Mouse (Mus musculus): Measurements from ENCODE around the gene C1qtnf1. TPM values are rescaled to one million over a fixed set of nuclear protein-coding genes. Genes with fewer than 3 reads are reported as not detected.
"Not testable (repeated sequence)": the region's sequence is repeated elsewhere in the genome, so short reads cannot be mapped to it uniquely, and the experiment has no call there.

The C1qtnf1 gene
- total RNA-seq (2021): 10 to 100 TPM; 21.6 to 22.7 TPM
- long read RNA-seq, experiment 1, partial matches to known transcripts: 1 of 6 reads
- long read RNA-seq, experiment 1, other reads (novel, unspliced or antisense): 3 of 6 reads
- long read RNA-seq, experiment 2, transcript C1qtnf1-201 (4 exons, 2,532 nt): major isoform, 6 of 8 reads
- long read RNA-seq, experiment 2, partial matches to known transcripts: 0 of 8 reads
- long read RNA-seq, experiment 2, other reads (novel, unspliced or antisense): 2 of 8 reads

DNA sequence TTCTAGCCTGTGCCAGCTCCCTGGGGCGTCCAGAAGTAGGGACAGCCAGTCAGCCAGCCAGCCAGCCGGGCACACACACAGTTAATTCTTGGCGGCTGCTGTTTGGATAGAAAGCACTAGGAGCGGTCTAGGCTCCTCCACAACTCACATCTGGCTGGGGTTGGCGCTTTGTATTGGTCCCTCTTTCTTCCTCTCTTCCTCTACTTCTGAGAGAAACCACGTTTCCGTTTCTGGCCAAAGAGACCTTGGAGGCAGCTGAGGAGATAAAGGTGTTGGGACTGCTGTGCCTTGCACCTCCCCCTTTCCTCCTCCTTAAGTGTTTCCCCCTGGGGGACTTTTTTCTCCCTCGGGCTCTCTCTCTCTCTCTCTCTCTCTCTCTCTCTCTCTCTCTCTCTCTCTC is at the start of gene C1qtnf1:
Gene C1qtnf1, plus strand, starts transcription at position 218 of the 400 bp plus-strand sequence.
- peak in 1 of 2 experiments; percentile 28 for DNase-seq

DNA sequence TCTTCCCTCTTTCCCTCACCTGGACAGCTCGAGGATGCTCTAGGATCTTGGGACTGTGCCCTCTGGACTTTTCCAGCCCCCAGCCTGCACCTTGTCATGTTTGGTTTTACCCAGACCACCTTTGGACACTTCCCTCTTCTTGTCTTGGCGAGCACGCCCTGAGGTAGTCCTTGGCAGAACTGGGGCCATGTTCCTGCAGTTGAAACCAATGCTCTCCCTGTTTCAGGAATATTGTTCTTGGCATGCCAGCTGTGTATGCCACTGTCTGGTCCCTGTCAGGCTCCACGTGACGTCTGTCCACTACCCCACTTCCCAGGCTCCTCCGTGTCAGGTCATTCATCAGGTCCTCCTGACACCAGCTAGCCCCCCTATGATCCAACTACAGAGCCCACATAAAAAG is 49.3 kb upstream of the C1qtnf1 start:
- DNase-seq: no peak

DNA sequence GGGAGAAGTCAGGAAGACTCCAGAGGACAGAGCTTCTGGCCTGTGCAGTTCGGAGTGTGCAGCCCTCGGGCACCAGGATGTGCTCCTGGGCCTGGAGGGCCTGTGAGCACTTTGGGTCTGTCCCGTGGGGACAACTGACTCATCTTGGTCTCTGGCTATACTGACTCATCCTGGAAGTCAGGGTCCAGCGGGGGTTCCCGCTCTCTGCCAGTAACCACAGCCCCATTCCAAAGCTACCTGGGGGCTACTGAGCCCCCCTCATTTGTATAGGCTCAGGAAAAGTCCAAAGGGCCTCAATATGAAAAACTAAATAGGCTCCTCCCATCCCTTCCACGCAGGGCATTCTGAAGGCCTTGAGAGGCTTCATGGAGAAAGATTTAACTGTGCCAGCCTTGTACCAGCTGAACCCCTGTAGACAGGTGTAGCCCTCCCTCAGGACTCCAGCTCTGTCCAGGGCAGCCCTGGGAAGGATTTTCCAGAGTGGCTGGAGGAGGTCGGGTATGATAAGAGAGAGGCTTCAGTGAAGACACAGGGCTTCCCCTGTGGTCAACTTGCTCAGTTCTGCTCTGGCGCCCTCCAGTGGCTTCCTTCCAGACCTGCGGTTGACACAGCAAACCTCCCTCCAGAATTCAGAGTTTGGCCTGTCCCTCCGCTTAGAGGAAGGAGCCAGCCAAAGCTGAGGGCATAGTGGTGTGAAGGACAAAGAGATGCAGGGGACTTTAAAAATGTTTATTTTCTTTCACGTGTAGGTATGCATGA is 48.6 kb upstream of the C1qtnf1 start:
- peak; percentile 90 to 92 for DNase-seq

DNA sequence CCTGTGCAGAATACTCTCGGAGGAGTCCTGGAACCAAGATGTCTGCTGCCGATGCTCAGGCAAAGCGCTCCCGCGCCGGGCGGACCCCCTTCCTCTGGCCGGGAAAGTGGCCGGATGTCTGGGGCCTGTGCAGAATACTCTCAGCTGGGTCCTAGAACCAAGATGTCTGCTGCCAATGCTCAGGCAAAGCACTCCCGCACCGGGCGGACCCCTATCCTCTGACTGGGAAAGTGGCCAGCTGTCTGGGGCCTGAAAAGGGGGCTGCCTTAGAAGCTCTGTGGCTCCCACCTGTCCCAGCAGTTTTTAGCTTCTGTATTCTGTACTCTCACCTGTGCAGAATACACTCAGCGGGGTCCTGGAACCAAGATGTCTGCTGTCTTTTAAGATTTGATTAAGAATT is 40.2 kb upstream of the C1qtnf1 start:
- not testable (repeated sequence) for DNase-seq

DNA sequence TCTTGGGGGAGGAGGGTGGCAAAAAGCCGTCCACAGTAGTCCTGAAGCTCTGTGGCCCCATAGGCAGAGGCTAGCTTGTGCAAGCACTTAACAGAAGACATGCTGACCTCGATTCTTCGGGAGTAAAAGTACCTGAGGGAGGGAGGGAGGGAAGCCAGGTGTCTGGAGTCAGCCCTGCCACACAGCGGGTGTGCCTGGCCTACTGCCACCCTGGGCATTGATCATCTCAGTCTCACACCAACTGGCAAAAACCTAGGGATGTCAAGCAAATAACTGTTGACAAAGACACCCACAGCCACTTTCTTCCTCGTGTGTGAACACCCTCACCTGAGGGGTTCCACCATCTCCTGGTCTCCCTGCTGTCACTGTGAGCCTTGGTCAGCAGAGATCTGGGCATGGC is 34.0 kb upstream of the C1qtnf1 start:
- DNase-seq: no peak

DNA sequence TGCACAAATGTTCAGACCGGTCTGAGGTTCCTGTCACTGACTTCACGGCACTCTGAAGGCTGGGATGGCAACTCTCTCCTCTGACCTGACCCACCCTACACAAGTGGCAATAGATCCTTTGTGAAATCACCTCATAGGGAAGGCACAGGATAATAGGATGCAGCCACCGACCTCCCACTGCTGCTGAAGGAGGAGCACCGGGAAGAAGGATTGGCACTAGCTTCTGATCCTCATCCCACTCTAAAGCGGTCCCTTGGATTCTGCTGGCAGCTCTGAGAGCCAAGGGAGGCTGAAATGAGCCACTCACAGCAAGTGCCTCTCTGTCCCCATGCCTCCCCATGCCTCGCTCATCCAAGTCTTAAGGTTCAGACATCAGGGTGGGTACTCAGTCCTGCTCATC is 33.5 kb upstream of the C1qtnf1 start:
- DNase-seq: no peak

DNA sequence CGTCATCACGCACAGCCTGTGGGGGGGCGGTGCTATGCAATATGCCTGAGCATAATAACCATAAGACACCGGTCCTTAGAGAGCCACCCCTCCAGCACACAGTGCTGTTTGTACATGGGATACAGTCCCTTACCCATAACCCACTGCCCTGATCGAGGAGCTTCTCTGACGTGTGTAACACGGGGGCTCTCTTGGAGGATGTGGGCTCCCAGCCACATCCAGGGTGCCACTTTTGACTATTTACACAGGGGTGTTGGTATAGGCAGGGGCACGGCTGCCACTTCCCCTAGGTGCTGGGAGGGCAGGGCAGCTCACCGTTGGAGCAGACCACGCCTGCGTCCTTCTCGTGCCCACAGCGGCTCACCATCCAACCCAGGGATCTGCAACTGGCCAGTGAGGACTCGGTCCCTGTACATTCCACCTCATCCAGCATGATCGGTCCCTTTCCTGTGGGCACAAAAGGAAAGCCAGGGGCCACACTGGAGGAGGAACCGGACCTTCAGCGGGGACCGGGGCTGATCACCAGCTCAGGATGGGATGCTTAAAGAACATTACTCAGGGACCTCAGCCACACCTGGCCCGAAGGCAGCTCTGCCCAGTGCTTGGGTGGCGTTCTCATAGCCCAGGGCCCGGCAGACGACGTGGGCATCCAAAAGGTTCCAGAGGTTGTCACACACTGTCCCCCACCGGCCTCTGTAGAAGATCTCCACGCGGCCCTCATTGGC is 30.0 kb upstream of the C1qtnf1 start:
- no peak for DNase-seq

DNA sequence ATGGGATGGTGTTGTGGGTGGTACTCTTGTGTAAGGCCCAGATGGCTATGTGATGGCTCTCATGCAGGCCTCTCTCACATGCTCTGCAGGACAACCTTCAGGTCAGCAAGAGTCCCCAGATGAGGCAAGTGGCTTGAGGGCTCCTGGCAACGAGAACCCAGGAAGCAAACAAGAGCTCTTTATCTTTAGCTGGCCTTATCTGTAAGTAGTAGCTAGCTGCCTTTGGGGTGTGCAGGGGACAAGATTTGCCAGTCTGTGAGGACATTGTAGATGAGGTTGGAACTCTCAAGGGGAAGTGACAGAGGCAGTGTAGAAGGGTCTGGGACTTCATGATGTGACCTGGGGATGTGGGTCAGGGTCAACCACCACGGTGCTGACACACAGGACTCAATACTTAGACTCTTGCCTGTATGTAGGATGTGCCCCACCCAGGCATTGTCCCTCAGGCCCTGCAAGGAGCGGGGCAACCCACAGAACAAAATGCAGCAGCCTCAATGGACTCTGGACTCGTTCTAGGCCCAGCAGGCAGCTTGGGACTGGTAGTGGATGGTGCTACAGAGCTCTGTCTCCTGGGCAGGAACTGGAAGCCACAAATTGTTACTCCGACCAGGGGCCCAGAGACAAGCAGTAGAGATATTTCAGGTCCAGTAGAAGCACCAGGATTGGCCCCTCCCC is 28.0 kb upstream of the C1qtnf1 start:
- DNase-seq: no peak

DNA sequence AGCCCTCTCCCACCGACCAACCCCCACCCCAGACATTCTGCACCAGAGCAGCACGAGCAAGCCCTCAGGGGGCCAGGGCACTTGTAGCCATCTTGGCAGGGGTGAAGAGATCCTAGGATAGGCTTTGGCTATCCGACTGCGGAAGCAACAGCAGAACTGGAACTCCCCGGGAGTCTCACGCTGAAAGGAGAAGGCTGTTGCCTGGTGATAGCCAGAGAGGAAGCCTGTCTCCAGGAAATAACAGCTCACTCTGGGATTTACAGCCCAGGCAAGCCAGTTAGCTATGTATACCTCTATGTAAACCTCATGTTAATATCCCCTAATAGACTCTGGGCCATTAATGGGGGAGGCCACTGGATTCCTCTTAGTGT is 27.5 kb upstream of the C1qtnf1 start:
- DNase-seq: no peak

DNA sequence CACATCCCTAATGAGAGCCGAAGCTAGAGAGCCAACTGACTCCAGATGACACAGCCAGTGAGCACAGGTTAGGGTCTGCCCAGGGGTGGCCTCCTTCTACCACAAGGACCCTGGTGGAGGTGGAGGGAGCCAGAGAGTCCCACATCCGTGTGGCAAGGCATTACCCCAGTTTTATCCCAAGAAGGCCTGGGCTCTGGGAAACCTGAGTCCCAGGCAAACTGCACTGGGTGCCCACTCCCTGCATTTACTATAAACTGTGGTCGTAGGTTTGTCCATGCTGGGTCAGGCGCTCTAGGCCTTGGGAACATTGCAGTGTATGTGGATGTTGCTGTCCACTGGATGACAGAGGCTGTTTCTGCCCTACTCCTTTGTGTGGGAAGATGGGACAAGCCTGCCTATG is 26.8 kb upstream of the C1qtnf1 start:
- DNase-seq: no peak

DNA sequence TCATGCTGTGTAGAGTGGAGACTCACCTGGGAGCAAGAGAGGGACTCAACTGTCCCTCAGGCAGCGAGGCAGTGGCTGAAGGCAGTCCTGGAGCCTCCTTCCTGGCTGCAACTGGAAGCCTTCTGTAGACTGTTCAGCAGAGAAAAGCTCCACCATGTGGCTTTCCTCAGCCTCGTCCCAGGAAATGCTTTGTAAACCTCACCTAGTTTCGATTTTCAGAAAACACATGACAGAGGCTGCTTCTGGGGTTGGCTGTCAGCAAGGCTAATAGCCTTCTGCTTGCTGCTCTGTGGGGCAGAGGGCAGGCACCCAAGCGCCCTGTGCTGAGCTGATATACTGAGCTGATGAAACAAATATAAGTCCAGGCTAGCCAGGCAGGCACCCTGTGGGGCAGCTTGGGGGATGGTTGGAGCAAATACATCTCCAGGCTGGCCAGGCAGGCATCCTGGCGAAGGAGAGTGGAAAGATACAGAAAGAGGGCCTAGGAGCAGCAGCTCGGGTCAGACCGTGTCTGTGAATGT is 26.2 kb upstream of the C1qtnf1 start, which contains the start of gene Lgals3bp:
Gene Lgals3bp, minus strand, starts transcription at position 333 of the 521 bp plus-strand sequence.
- peak; percentile 71 to 77 for DNase-seq

DNA sequence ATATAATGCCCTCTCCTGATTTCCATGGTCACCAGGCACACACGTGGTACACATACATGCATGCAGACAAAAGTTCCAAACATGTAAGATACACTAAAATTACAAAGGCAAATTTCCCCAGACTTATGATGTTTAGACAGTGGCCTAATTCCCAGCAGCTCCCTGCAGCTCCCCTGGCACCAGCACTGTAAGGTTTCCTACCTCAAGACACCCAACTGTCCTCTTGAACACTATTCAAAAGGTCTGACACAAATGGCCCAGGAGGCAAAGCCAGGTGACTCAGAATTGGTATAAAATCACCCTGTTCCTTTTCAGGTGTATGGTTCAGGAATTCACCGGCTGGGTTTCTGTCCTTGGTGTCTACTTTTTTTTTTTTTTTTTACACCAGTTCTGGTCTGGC is 24.8 kb upstream of the C1qtnf1 start:
- DNase-seq: no peak

DNA sequence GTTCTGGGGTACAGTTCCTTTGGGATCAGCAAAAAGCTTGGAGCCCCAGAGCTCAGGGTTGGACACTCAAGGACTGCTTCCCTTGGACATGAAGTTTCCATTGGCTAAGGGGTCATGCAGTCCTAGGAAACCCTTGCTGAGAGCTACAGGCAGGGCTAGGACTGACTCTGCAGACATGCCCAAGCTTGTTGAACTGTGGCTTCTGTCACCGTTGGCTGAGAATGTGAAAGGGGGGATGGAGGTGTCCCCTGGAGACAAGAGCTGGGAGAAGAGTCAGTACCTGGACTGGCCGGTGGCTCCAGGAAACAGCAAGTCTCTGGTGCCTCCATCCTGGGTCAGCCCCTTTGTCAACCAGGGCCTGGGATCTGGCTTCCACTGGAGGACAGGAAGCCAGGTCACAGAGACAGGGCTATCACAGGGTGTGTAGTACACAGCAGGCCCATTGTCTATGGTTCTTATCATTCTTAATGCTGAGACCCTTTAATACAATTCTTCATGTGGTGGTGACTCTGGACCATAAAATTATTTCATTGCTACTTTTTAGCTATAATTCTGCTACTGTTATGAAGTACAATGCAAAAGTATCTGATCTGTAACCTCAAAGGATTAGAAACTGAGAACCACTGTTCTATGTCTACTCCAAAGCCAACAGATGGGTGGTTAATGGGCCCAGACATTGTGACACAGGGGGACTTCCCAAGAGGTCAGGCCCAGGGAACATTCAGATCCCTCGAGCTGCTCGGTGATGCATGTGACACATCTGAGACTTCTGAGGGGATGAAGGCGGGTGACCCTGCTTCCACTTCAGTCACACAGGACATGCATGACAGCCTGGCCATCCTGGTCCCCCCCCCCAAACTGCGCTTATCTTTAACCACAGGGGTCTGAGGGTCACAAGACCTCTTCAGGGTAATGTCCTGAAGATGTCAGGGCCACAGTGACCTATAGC is 23.8 kb upstream of the C1qtnf1 start:
- DNase-seq: no peak

DNA sequence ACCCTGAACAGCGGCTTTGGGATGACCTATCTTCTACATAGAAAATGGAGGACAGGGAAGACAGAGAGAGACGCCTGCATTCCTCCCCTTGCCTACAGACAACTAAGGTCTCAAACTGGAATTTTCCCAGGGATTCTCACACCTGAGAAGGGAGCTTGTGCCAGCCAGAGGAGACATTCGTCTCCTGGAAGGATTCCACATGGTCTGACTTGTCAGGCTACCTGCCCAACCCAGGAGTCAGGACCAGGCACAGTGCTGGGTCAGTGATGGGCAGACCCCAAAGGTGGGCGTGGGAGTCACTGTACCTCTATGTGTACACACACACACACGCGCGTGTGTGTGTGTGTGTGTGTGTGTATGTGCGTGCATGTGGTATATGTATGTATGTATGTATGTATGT is 22.7 kb upstream of the C1qtnf1 start:
- no peak for DNase-seq

DNA sequence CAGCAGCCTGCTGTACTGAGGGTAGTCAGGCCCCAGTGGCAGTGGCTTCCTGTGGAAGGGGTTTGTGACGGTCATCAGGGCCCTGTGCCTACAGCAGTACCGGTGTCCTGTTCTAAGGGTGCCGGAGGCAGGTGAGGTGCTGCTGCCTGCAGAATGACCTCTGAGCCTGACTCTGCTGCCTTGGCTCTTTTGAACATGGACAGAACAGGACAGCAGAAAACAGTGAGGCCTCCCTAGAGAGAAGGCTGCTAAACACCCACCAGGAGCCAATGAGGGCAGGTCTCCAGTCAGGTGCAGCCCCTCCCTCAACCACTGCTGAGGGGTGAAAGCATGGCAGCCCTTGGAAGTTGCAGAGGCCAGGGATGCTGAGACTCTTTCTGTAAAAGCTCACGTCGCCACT is 21.5 kb upstream of the C1qtnf1 start:
- DNase-seq: no peak

DNA sequence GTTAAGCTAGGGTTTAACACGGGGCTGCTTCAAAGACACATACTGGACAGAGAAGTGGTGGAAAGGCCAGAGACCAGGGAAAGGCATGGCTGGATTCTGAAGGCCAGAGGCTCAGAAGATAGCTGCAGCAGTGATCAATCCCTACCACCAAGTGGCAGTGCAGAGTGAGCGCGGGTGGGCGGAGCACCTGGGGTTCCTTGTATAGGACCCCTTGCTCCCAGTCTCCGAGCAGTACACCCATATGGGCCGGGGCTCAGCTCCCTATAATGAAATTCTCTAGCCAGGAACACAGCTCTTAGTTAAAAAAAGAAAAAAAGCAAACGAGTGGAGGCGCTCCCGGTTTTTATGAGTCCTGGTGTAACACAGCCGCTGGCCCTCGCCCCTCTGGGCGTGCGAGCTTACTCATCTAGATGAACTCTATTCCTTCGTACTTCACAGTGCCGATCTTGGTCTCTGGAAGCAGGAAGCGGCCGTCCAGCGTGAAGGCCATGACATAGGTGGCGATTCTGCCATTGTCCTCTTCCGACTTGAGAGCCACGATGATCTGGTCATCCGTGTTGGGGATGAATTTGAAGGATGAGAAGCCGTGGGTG is 20.6 kb upstream of the C1qtnf1 start:
- peak in 1 of 2 experiments; percentile 73 for DNase-seq

DNA sequence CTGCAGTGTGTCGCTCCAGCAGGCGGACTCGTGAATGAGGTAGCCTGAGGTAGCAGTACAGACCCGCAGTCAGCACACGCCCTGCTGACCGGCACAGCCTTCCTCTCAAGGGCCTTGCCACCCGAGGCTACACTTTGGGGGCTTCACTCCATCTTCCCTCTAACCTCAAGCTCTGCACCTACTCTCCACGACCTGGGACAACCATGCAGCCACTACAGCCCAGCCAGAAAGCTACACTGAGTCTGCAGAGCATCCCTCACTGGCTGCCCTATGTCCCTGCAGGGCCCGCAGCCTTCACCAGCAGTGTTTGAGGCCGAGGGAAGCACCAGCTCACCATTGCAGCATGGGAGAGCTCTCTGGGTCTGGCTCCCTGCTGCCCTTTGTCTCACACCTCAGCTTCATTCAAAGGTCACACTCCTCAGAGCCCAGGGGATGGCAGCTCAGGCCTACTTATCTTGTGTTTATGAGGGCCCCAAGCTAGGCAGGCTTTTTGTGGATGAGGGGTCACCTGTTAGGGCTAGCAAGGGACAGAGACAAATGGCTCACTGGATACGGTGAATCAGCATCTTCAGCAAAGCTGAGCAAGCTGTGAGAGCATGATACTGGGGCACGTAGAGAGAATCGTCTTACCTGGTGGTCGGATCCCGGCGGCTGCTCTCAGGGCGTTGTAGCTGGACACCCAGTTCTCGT is 19.8 kb upstream of the C1qtnf1 start:
- DNase-seq: no peak

DNA sequence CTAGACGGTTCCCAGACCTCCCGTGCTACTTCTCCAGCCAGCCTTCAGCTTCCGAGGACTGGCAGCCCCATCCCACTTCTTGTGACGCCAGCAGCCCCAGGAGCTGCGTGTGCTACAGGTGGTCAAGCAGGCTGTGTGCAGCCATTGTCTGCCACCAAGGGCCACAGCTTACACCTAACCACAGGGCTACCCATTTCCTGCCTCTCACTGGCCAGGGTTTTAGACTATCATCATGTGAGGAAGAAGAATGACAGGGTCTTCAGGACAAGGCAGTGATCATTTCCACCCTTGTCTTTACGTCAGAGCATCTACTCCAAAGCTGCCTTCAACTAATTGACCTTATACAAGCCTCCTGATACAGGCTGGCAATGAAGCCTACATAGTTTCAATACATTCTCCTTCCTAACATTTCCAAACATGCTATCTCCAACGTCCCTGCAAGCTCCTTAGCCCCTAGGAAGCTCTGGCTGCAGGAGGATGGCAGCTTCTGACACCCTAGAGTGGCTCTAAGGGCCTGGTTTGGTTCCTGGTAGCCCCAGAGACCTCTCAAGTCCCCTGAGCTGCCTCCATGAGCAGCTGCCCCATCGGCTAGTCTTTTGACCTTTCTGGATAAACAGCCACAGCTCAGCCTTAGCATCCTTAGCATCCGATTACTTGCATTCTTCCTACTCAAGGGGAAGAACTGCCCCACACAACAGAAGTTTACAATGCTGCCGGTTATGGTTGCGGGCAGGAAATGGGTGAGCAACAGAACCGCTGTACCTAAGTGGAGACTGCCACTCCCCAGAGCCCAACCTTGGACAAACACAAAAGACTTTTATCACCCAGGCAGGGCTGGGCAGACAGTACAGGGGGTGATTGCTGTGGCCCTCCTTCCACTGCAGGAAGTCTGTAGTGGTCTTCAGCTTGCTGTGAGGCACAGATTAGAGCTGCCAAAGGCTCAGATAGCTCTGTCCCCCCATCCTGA is 18.6 kb upstream of the C1qtnf1 start:
- no peak for DNase-seq

DNA sequence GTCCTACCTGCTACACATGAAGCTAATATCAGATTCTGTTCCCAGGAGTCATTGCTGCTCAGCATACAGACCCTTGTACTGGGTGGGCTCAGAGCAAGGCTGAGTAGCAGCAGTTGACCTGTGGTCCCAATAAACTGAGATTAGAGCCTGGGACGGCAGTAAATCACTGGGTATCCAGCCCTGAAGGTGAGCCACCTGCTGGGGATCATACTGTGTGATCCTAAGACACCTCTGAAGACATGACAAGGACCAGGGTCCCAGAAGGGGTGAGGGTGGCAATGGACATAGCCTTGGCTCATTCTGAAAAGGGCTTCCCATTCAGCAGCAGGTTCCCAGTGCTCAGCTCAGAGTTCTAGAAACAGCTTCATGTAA is 17.9 kb upstream of the C1qtnf1 start:
- no peak for DNase-seq

All from adrenal gland, postnatal 36 days (tissue).